Mouse (Mus musculus) MEL (cell line): ENCODE measurements at regions not wholly inside any gene's neighbourhood (a gene's known extent, or its start where the extent isn't known, plus 50 kb on each side); places are given as distances from the start of the nearest gene placed in this dataset.
A peak's percentile ranks its signal among the peaks of the same experiment; 100 is the strongest.

Experiments used
- DNase-seq: peaks from one replicate; pipeline ENCODE4 v3.0.0; 2011; ENCODE audit warnings: low read depth, low spot score
- H3K27ac ChIP-seq: 2 replicates; pipeline ENCODE4 v1.5.1; 2012; ENCODE audit warnings: low read depth, mild to moderate bottlenecking, control low read depth, low read length, moderate library complexity; ENCODE audit not compliant: control insufficient read depth
- H3K27me3 ChIP-seq, 2 experiments: fragments of 150-350 bp in 1 of 2; sonication (generic) in 1 of 2; 2 replicates each; pipeline ENCODE4 v1.6.1; 2012; ENCODE audit warnings: low read length in 2 of 2, mild to moderate bottlenecking in 2 of 2, improper control_type of control experiment in 1 of 2, moderate library complexity in 1 of 2; ENCODE audit not compliant: insufficient read depth in 2 of 2, control insufficient read depth in 1 of 2
- H3K36me3 ChIP-seq, 2 experiments: 2 replicates each; pipeline ENCODE4 v1.6.1; 2012 to 2014; ENCODE audit warnings: low read length in 2 of 2, improper control_type of control experiment in 1 of 2, inconsistent platforms in 1 of 2, mild to moderate bottlenecking in 1 of 2; ENCODE audit not compliant: insufficient read depth in 2 of 2, control insufficient read depth in 1 of 2
- H3K4me1 ChIP-seq, 2 experiments: fragments of 150-350 bp in 1 of 2; sonication (generic) in 1 of 2; 2 replicates each; pipeline ENCODE4 v1.6.1; 2012; ENCODE audit warnings: low read length in 2 of 2, improper control_type of control experiment in 1 of 2, mild to moderate bottlenecking in 1 of 2; ENCODE audit not compliant: insufficient read depth in 2 of 2, control insufficient read depth in 1 of 2
- H3K4me3 ChIP-seq, 2 experiments: fragments of 150-350 bp in 1 of 2; sonication (generic) in 1 of 2; 2 replicates each; pipeline ENCODE4 v1.5.1; 2012; ENCODE audit warnings: low read depth in 2 of 2, low read length in 2 of 2, mild to moderate bottlenecking in 2 of 2, moderate library complexity in 2 of 2, control low read depth in 1 of 2, improper control_type of control experiment in 1 of 2; ENCODE audit not compliant: control insufficient read depth in 1 of 2, insufficient read depth in 1 of 2
- H3K79me2 ChIP-seq: 2 replicates; pipeline ENCODE4 v1.6.1; 2012; ENCODE audit warnings: mild to moderate bottlenecking, low read length, moderate library complexity; ENCODE audit not compliant: control insufficient read depth, poor library complexity, insufficient read depth
- H3K9ac ChIP-seq: 2 replicates; pipeline ENCODE4 v1.6.1; 2012; ENCODE audit warnings: low read depth, mild to moderate bottlenecking, control low read depth, low read length, moderate library complexity; ENCODE audit not compliant: control insufficient read depth, poor library complexity, severe bottlenecking
- H3K9me3 ChIP-seq: fragments of 150-350 bp; sonication (generic); replicated peaks from 2 replicates; pipeline ENCODE4 v1.6.1; 2012; ENCODE audit warnings: mild to moderate bottlenecking, low read length, improper control_type of control experiment, moderate library complexity; ENCODE audit not compliant: insufficient read depth
- CHD1 ChIP-seq: IDR thresholded peaks from 2 replicates; pipeline ENCODE4 v1.6.1; 2012; ENCODE audit warnings: low read depth, mild to moderate bottlenecking, inconsistent platforms, low read length, improper control_type of control experiment
- EP300 ChIP-seq, 2 experiments: IDR thresholded peaks; 2 replicates each; pipeline ENCODE4 v1.6.1; 2011; ENCODE audit warnings: improper control_type of control experiment in 2 of 2, low read length in 2 of 2, low read depth in 1 of 2, mild to moderate bottlenecking in 1 of 2
- ETS1 ChIP-seq: IDR thresholded peaks from 2 replicates; pipeline ENCODE4 v1.6.1; 2012; ENCODE audit warnings: low read depth, mild to moderate bottlenecking, inconsistent platforms, low read length, improper control_type of control experiment, moderate library complexity
- GABPA ChIP-seq: IDR thresholded peaks from 2 replicates; pipeline ENCODE4 v1.6.1; 2012; ENCODE audit warnings: low read depth, mild to moderate bottlenecking, inconsistent platforms, low read length, improper control_type of control experiment, moderate library complexity
- HCFC1 ChIP-seq: IDR thresholded peaks from 2 replicates; pipeline ENCODE4 v1.6.1; 2012; ENCODE audit warnings: low read depth, mild to moderate bottlenecking, inconsistent platforms, low read length, improper control_type of control experiment, moderate library complexity
- KAT2A ChIP-seq: conservative IDR thresholded peaks from 2 replicates; pipeline ENCODE4 v1.6.1; 2012; ENCODE audit warnings: low read depth, low read length, improper control_type of control experiment, inconsistent platforms
- MAX ChIP-seq: IDR thresholded peaks from 2 replicates; pipeline ENCODE4 v1.6.1; 2011; ENCODE audit warnings: low read length, improper control_type of control experiment
- MEF2A ChIP-seq: IDR thresholded peaks from 2 replicates; pipeline ENCODE4 v1.6.1; 2014; ENCODE audit warnings: low read depth, mild to moderate bottlenecking, inconsistent platforms, low read length, improper control_type of control experiment; ENCODE audit not compliant: poor library complexity, insufficient replicate concordance, severe bottlenecking; ENCODE audit errors: extremely low read depth
- MXI1 ChIP-seq: IDR thresholded peaks from 2 replicates; pipeline ENCODE4 v1.6.1; 2011; ENCODE audit warnings: mild to moderate bottlenecking, low read depth, low read length, improper control_type of control experiment
- MYB ChIP-seq: IDR thresholded peaks from 2 replicates; pipeline ENCODE4 v1.6.1; 2011; ENCODE audit warnings: mild to moderate bottlenecking, low read depth, low read length, improper control_type of control experiment
- MYC ChIP-seq: IDR thresholded peaks from 2 replicates; pipeline ENCODE4 v1.6.1; 2011; ENCODE audit warnings: low read depth, mild to moderate bottlenecking, low read length, improper control_type of control experiment, moderate library complexity
- POLR2A ChIP-seq, 2 experiments: IDR thresholded peaks; 2 replicates each; pipeline ENCODE4 v1.6.1; 2011 to 2012; ENCODE audit warnings: low read length in 2 of 2, mild to moderate bottlenecking in 2 of 2, control low read depth in 1 of 2, improper control_type of control experiment in 1 of 2, low read depth in 1 of 2, moderate library complexity in 1 of 2; ENCODE audit not compliant: control insufficient read depth in 1 of 2, insufficient read depth in 1 of 2, poor library complexity in 1 of 2
- POLR2AphosphoS2 ChIP-seq: IDR thresholded peaks from 2 replicates; pipeline ENCODE4 v1.6.1; 2011; ENCODE audit warnings: low read length, improper control_type of control experiment
- RCOR1 ChIP-seq: IDR thresholded peaks from 2 replicates; pipeline ENCODE4 v1.6.1; 2012; ENCODE audit warnings: low read depth, mild to moderate bottlenecking, inconsistent platforms, low read length, improper control_type of control experiment
- SIN3A ChIP-seq: IDR thresholded peaks from 2 replicates; pipeline ENCODE4 v1.6.1; 2012; ENCODE audit warnings: low read length, improper control_type of control experiment, inconsistent platforms
- SMC3 ChIP-seq: IDR thresholded peaks from 2 replicates; pipeline ENCODE4 v1.6.1; 2011; ENCODE audit warnings: low read depth, low read length, improper control_type of control experiment
- TAL1 ChIP-seq: IDR thresholded peaks from 2 replicates; pipeline ENCODE4 v1.6.1; 2012; ENCODE audit warnings: mild to moderate bottlenecking, inconsistent platforms, low read length, moderate library complexity, mixed read lengths
- TBP ChIP-seq: IDR thresholded peaks from 2 replicates; pipeline ENCODE4 v1.8.0; 2011; ENCODE audit warnings: low read depth, low read length, improper control_type of control experiment
- TCF12 ChIP-seq: IDR thresholded peaks from 2 replicates; pipeline ENCODE4 v1.6.1; 2014; ENCODE audit warnings: low read depth, mild to moderate bottlenecking, inconsistent platforms, low read length, improper control_type of control experiment, moderate library complexity
- USF1 ChIP-seq: IDR thresholded peaks from 2 replicates; pipeline ENCODE4 v1.6.1; 2014; ENCODE audit warnings: low read depth, mild to moderate bottlenecking, inconsistent platforms, low read length, improper control_type of control experiment, moderate library complexity
- ZNF384 ChIP-seq: IDR thresholded peaks from 2 replicates; pipeline ENCODE4 v1.6.1; 2012; ENCODE audit warnings: low read depth, mild to moderate bottlenecking, inconsistent platforms, low read length, improper control_type of control experiment

DNA sequence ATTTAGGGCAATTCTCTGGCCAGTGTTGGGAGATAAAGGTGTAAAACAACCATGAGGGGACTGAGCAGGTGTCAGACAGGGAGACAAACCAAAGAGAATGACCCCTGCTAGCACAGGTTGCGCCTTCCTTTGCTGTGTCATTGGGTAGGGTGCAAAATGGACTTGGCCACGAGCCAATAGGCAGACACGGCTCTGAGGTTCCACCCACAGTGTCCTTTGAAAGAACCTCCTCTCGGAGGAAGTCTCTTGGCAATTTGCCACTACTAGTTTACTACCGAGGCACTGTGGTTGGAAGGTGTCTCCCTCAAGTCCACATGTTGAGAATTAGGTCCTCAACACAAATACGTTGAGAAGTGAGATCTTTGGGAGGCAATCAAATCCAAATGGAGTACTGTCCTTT, 109.7 kb downstream of the Katnal1 start:
- Histone ChIP-seq H3K9me3 (no peaks in the 10 kb centered on the region), H3K27me3 (no peaks in the 10 kb centered on the region)
- peak; percentile 95 for DNase-seq

DNA sequence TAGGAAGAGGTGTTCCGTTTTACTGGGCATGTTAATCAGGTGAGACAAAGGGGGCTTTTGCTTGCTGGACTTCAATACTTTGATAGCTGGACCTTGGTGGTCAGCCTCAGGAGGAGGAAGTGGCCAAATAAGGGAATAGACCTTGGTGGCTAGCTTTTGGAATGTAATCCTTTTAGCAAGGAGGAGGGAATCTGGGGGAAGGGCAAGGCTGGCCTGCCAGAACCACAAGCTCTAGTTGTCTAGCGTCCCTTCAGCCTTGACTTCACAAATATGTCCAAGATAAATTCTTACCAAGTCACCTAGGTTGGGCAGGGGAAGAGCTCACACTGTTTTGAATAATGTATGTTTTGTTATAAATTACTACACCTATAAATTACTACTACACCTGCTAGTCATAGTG, 110.4 kb downstream of the Katnal1 start:
- no peaks in the 10 kb centered on the region for H3K79me2 ChIP-seq
- no peak overlapping the region; a peak in 1 of 4 replicates for H3K4me3 ChIP-seq
- peak; percentile 44 for DNase-seq
- no peak for TF ChIP-seq HCFC1
- TF ChIP-seq USF1: no peak
- TF ChIP-seq ZNF384: no peak
- no peak for TF ChIP-seq MYB
- TF ChIP-seq TCF12: no peak
- TF ChIP-seq TAL1: no peak
- TF ChIP-seq CHD1: no peak
- TF ChIP-seq GABPA: no peak
- no peak for TF ChIP-seq RCOR1
- TF ChIP-seq EP300 (IDR thresholded peaks at IDR 0.05; ENCODE audit: low read depth in 1 of 2, low read length in 2 of 2): no peak
- TF ChIP-seq KAT2A: no peak
- TF ChIP-seq POLR2AphosphoS2: no peak
- peaks cover 0 to 18% of the 10 kb centered on the region in 2 experiments; a peak in 2 of 4 replicates for H3K36me3 ChIP-seq
- H3K27ac ChIP-seq: no peak overlapping the region
- peak overlapping the region; percentile 21; the same call in 1 of the 2 replicates for H3K9ac ChIP-seq
- no peaks in the 10 kb centered on the region for H3K9me3 ChIP-seq
- H3K27me3 ChIP-seq: no peaks in the 10 kb centered on the region
- peaks cover 10 to 25% of the 10 kb centered on the region in 2 experiments for H3K4me1 ChIP-seq

More for the DNA sequence above, 109.7 kb downstream of the Katnal1 start:
- Histone ChIP-seq H3K9ac (peak overlapping the region; percentile 27), H3K36me3 (peaks cover 0 to 18% of the 10 kb centered on the region in 2 experiments; a peak in 2 of 4 replicates), H3K79me2 (no peaks in the 10 kb centered on the region), H3K27ac (no peak overlapping the region), H3K4me3 (peak overlapping the region; percentile 34 to 38), H3K4me1 (peaks cover 10 to 25% of the 10 kb centered on the region in 2 experiments)
- TF ChIP-seq MYC: peak; percentile 77
- peak; percentile 65 for TF ChIP-seq SIN3A
- no peak for TF ChIP-seq SMC3
- TF ChIP-seq MAX: peak; percentile 75
- TF ChIP-seq POLR2A (IDR thresholded peaks at IDR 0.05; ENCODE audit: control insufficient read depth in 1 of 2, insufficient read depth in 1 of 2, low read depth in 1 of 2, low read length in 2 of 2, poor library complexity in 1 of 2): peak in 1 of 2 experiments; percentile 54; a peak in 2 of 4 replicates
- peak; percentile 68 for TF ChIP-seq TBP
- no peak for TF ChIP-seq RCOR1
- TF ChIP-seq ETS1: peak; percentile 74
- TF ChIP-seq MEF2A: no peak
- 0 out of 2 replicates have a peak, but pooled peaks have one; percentile 35 for TF ChIP-seq HCFC1
- peak; percentile 71 for TF ChIP-seq MXI1
